Mouse (Mus musculus): Measurements from ENCODE around the gene Tectb. TPM values are rescaled to one million over a fixed set of nuclear protein-coding genes. Genes with fewer than 3 reads are reported as not detected.
"Not testable (repeated sequence)": the region's sequence is repeated elsewhere in the genome, so short reads cannot be mapped to it uniquely, and the experiment has no call there.

Gene Tectb
- polyA plus RNA-seq, 1 experiment from 2014 or later: not detected

DNA sequence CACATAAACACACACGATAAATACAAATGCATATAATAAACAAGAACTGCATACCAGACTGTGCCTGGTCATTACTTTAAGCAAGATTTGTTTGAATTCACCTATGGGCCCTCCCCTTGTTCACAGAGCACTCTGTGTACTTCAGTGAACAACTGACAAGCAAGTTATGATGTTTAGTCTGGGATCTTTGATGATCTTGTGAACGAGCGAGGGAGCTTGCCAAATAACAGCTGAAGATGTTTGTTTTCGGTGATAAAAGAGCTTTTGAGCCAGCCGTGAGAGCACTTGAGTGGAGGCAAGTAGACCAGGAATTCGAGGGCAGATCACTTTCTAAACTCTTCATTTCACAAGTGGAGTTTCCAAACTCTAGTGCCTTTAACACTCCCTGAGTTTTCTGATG lies 12.2 kb upstream of the Tectb start:
- 84% methylated on average over 6 of the region's 6 CpGs for WGBS
- Histone ChIP-seq H3K36me3 (replicated peaks) (no peaks in the 10 kb centered on the region), H3K27me3 (ENCODE audit: poor library complexity, severe bottlenecking) (no peaks in the 10 kb centered on the region), H3K27ac (no peak overlapping the region), H3K4me3 (no peak overlapping the region), H3K4me1 (no peaks in the 10 kb centered on the region), H3K9me3 (peaks cover 16% of the 10 kb centered on the region)
- DNase-seq (ENCODE audit: extremely low spot score, low spot score): no peak

GRCm38 (mm10) chr19:55169236-55169729 lies 11.2 kb upstream of the Tectb start:
- not testable (repeated sequence) for H3K27ac ChIP-seq; H3K4me1 ChIP-seq; H3K4me3 ChIP-seq; H3K36me3 ChIP-seq (replicated peaks); H3K27me3 ChIP-seq (ENCODE audit: poor library complexity, severe bottlenecking); DNase-seq (ENCODE audit: extremely low spot score, low spot score)
- H3K9me3 ChIP-seq: peaks cover 16% of the 10 kb centered on the region
- 90% methylated on average over 8 of the region's 8 CpGs for WGBS

GRCm38 (mm10) chr19:55170399-55170798 lies 10.1 kb upstream of the Tectb start:
- peaks cover 16% of the 10 kb centered on the region for H3K9me3 ChIP-seq
- H3K36me3 ChIP-seq (replicated peaks): no peaks in the 10 kb centered on the region
- no peak for DNase-seq (ENCODE audit: extremely low spot score, low spot score)
- no peak overlapping the region for H3K4me3 ChIP-seq
- H3K27me3 ChIP-seq (ENCODE audit: poor library complexity, severe bottlenecking): no peaks in the 10 kb centered on the region
- no peaks in the 10 kb centered on the region for H3K4me1 ChIP-seq
- no peak overlapping the region for H3K27ac ChIP-seq

DNA sequence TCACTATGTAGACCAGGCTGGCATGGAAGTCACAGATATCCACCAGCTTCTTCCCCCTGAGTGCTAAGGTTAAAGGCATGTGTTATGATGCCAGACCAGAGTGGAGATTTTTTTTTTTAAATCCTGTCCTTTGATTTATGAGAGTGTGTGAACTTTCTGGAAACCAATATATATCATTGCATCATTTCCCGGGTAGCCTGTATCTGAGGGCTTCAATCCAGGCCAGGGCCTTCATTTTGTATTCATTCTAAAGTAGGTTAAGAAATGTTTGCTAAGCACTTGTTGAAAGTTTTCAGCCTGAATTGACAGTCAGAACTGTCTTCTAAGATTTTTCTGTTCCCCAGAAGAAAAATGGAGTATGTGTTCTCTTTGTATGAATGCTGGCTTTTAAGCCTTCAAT lies 8.9 kb upstream of the Tectb start:
- H3K4me1 ChIP-seq: no peaks in the 10 kb centered on the region
- H3K36me3 ChIP-seq (replicated peaks): no peaks in the 10 kb centered on the region
- H3K9me3 ChIP-seq: peaks cover 16% of the 10 kb centered on the region
- WGBS: 92% methylated on average over 1 of the region's 1 CpGs
- H3K27ac ChIP-seq: no peak overlapping the region
- H3K4me3 ChIP-seq: no peak overlapping the region
- H3K27me3 ChIP-seq (ENCODE audit: poor library complexity, severe bottlenecking): no peaks in the 10 kb centered on the region
- DNase-seq (ENCODE audit: extremely low spot score, low spot score): no peak

GRCm38 (mm10) chr19:55177143-55177542 lies 3.4 kb upstream of the Tectb start:
- no peaks in the 10 kb centered on the region for H3K27me3 ChIP-seq (ENCODE audit: poor library complexity, severe bottlenecking)
- H3K9me3 ChIP-seq: no peaks in the 10 kb centered on the region
- H3K4me1 ChIP-seq: no peaks in the 10 kb centered on the region
- H3K27ac ChIP-seq: no peak overlapping the region
- H3K4me3 ChIP-seq: no peak overlapping the region
- 91% methylated on average over 3 of the region's 3 CpGs for WGBS
- H3K36me3 ChIP-seq (replicated peaks): no peaks in the 10 kb centered on the region
- DNase-seq (ENCODE audit: extremely low spot score, low spot score): no peak

GRCm38 (mm10) chr19:55184442-55184841 lies 3.9 kb downstream of the Tectb start:
- no peak for DNase-seq (ENCODE audit: extremely low spot score, low spot score)
- Histone ChIP-seq H3K27ac (peak overlapping the region; percentile 56; the same call in 1 of the 2 replicates), H3K4me1 (peaks cover 19% of the 10 kb centered on the region), H3K36me3 (replicated peaks) (no peaks in the 10 kb centered on the region), H3K9me3 (no peaks in the 10 kb centered on the region), H3K27me3 (ENCODE audit: poor library complexity, severe bottlenecking) (no peaks in the 10 kb centered on the region), H3K4me3 (no peak overlapping the region)
- WGBS: 86% methylated on average over 7 of the region's 7 CpGs

DNA sequence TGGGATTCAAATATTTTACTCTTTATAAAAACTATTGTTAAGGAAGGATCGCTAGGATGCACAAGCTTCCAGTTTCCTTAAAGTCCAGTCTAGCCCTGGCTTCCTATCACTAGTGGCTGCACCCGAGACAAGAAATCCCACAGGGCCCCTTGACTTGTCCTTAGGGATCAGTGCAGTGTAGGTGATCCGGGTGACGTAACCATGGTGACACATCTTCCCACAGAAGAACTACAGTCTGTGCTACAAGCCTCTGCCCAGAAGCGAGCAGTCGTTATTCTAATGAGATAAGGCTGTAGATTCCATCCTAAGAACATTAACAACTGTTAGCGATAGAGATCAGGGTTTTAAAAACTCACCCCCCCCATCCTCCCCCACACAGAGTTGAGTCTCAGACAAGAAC lies 4.5 kb downstream of the Tectb start:
- no peaks in the 10 kb centered on the region for H3K27me3 ChIP-seq (ENCODE audit: poor library complexity, severe bottlenecking)
- DNase-seq (ENCODE audit: extremely low spot score, low spot score): no peak
- no peak overlapping the region for H3K4me3 ChIP-seq
- peak overlapping the region; percentile 56; the same call in 1 of the 2 replicates for H3K27ac ChIP-seq
- H3K9me3 ChIP-seq: no peaks in the 10 kb centered on the region
- H3K36me3 ChIP-seq (replicated peaks): no peaks in the 10 kb centered on the region
- WGBS: 78% methylated on average over 7 of the region's 7 CpGs
- H3K4me1 ChIP-seq: peaks cover 19% of the 10 kb centered on the region

DNA sequence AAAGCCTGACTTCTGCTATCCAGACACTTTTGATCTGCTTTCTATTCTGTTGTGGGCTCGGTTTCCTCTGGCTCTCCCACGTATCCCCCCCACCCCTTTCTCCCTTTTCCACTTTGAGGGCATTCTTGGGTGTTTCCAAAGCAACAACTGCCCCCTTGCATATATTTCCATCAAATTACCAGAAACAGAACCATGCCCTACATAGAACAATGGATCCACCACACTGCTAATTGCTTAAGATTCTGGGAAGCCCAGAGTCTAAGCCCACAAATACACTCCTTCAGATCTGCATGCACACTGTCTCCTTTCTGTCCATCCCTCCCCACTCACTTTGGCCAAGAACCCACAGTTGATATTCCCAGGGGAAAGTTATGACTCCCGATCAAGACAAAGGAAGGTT lies 5.1 kb downstream of the Tectb start:
- whole genome bisulfite sequencing: 66% methylated on average over 3 of the region's 3 CpGs
- Histone ChIP-seq H3K4me1 (peaks cover 19% of the 10 kb centered on the region), H3K27ac (0 out of 2 replicates have a peak overlapping the region, but pooled peaks have one; percentile 2), H3K27me3 (ENCODE audit: poor library complexity, severe bottlenecking) (no peaks in the 10 kb centered on the region), H3K4me3 (no peak overlapping the region), H3K9me3 (no peaks in the 10 kb centered on the region), H3K36me3 (replicated peaks) (no peaks in the 10 kb centered on the region)
- no peak for DNase-seq (ENCODE audit: extremely low spot score, low spot score)

DNA sequence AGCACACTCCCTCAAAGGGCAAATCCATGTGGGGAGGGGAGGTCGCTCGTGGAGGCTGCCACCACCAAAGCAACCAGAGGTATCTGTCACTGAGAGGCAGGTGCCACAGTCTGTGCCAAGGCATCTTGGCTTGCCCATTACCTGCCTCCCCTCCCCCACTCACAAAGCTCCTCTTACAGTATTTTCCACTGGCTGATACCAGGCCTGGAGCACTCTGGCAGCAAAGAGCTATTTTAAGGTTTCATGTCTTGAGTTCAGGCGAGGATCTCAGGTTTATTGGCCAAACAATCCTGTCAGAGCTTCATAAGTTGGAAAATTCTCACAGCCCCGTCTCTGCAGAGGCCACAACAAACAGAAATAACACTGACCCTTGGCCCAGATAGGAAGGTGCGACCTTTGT lies 9.5 kb downstream of the Tectb start:
- Histone ChIP-seq H3K4me1 (peaks cover 13% of the 10 kb centered on the region), H3K27me3 (ENCODE audit: poor library complexity, severe bottlenecking) (no peaks in the 10 kb centered on the region), H3K9me3 (no peaks in the 10 kb centered on the region), H3K4me3 (no peak overlapping the region), H3K27ac (no peak overlapping the region), H3K36me3 (replicated peaks) (no peaks in the 10 kb centered on the region)
- 85% methylated on average over 5 of the region's 5 CpGs for WGBS
- DNase-seq (ENCODE audit: extremely low spot score, low spot score): no peak

DNA sequence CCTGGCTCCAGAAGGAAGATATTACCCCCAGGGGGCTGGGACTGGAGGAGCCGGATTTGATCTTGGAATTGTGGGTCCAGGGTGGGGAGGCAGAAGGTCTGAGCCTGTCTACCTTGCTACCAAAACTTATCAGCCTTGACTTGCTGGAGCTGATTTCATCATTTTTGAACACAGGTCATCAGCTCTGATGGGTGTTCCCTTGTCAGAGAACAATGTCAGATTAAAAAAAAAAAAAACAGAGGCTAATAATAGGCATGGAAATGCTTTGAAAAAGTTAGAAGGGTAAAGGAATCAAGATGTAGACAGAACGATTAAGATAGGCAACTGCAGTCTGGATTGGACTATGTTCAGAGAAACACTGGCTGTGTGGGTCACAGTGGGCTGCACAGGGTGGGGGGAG lies 11.1 kb downstream of the Tectb start:
- no peak overlapping the region for H3K4me3 ChIP-seq
- no peaks in the 10 kb centered on the region for H3K9me3 ChIP-seq
- no peaks in the 10 kb centered on the region for H3K27me3 ChIP-seq (ENCODE audit: poor library complexity, severe bottlenecking)
- H3K36me3 ChIP-seq (replicated peaks): no peaks in the 10 kb centered on the region
- peaks cover 3% of the 10 kb centered on the region; the same call in 1 of the 2 replicates for H3K4me1 ChIP-seq
- no peak for DNase-seq (ENCODE audit: extremely low spot score, low spot score)
- WGBS: 82% methylated on average over 2 of the region's 2 CpGs
- 0 out of 2 replicates have a peak overlapping the region, but pooled peaks have one; percentile 17 for H3K27ac ChIP-seq

- no peaks in the 10 kb centered on the region for H3K27me3 ChIP-seq (ENCODE audit: poor library complexity, severe bottlenecking)
- 93% methylated on average over 21 of the region's 21 CpGs for WGBS
- H3K9me3 ChIP-seq: no peaks in the 10 kb centered on the region
- H3K27ac ChIP-seq: no peak overlapping the region
- no peak for DNase-seq (ENCODE audit: extremely low spot score, low spot score)
- no peak overlapping the region for H3K4me3 ChIP-seq
- H3K4me1 ChIP-seq: peaks cover 3% of the 10 kb centered on the region; the same call in 1 of the 2 replicates
- no peaks in the 10 kb centered on the region for H3K36me3 ChIP-seq (replicated peaks)
These were observed 11.9 kb downstream of the Tectb start for GRCm38 (mm10) chr19:55192254-55192945.

GRCm38 (mm10) chr19:55193717-55194394 lies 13.3 kb downstream of the Tectb start:
- H3K36me3 ChIP-seq (replicated peaks): no peaks in the 10 kb centered on the region
- 77% methylated on average over 11 of the region's 11 CpGs for WGBS
- no peak for DNase-seq (ENCODE audit: extremely low spot score, low spot score)

DNA sequence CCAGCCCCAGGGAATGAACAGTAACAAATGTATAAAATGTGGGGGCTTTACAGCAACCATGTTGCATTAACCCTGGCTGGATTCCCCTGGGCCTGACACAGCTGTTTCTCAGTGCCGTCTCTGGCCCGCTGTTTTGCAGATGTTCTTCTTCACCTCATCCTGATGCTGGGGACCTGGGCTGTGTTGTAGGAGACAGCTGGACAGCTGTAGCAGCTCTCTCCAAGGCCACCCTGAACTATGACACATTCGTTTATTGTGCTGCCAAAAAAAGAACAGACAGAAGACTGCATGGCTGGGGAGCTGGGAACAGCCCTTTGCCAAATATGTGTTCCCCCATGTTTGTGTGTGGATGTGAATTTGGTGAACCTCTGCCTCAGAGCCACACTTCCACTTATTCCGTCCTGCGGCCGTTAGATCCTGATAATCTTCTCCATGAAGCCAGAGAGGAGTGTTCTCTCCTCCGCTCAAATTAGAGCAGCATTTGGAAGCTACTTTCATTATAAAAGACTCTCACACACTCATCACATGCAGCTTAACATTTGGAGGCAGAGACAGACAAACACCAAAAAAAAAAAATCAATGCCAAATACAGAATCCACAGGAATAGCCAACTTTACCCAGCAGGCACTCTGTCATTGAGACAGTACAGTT lies 14.1 kb downstream of the Tectb start:
- 88% methylated on average over 7 of the region's 7 CpGs for WGBS
- Histone ChIP-seq H3K27me3 (ENCODE audit: poor library complexity, severe bottlenecking) (peaks cover 7% of the 10 kb centered on the region; the same call in 1 of the 2 replicates), H3K4me3 (no peak overlapping the region), H3K4me1 (peaks cover 5% of the 10 kb centered on the region; the same call in 1 of the 2 replicates), H3K27ac (no peak overlapping the region), H3K9me3 (no peaks in the 10 kb centered on the region), H3K36me3 (replicated peaks) (no peaks in the 10 kb centered on the region)
- no peak for DNase-seq (ENCODE audit: extremely low spot score, low spot score)

More at GRCm38 (mm10) chr19:55193717-55194394, 13.3 kb downstream of the Tectb start:
- Histone ChIP-seq H3K4me3 (no peak overlapping the region), H3K9me3 (no peaks in the 10 kb centered on the region), H3K27me3 (ENCODE audit: poor library complexity, severe bottlenecking) (no peaks in the 10 kb centered on the region), H3K27ac (no peak overlapping the region), H3K4me1 (peaks cover 5% of the 10 kb centered on the region; the same call in 1 of the 2 replicates)
